8 mouse cellular contexts compared by ENCODE assay signal in genomic region chr13:23423286-23424051, GRCm38 (mm10). TPM values are rescaled to one million over a fixed set of nuclear protein-coding genes. Genes with fewer than 3 reads are reported as not detected.
DNase-seq lines count a peak whose midpoint lies in the region; ATAC-seq lines count a peak whose summit lies in the region.

Gene Abt1, minus strand, starts transcription at chr13:23423866.

- H3K36me3 ChIP-seq in intestine, embryonic 15.5 days: peaks cover 7% of the 10 kb centered on the region; the same call in 1 of the 2 replicates
- peaks cover 6% of the 10 kb centered on the region for H3K36me3 ChIP-seq in midbrain, embryonic 11.5 days (ENCODE audit: control insufficient read depth, insufficient read depth, low read length)

- H3K27me3 ChIP-seq in intestine, embryonic 15.5 days (replicated peaks): no peaks in the 10 kb centered on the region
- H3K27me3 ChIP-seq in midbrain, embryonic 11.5 days (ENCODE audit: control insufficient read depth, insufficient read depth, low read length): no peaks in the 10 kb centered on the region

- peak within 1 kb of the TSS; percentile 37 for H3K27ac ChIP-seq in intestine, embryonic 15.5 days
- 0 out of 2 replicates have a peak within 1 kb of the TSS, but pooled peaks have one; percentile 44 for H3K27ac ChIP-seq in midbrain, embryonic 11.5 days (ENCODE audit: low read depth, low read length)

- ATAC-seq in intestine, embryonic 15.5 days: peak; percentile 88
- peak; percentile 89 for ATAC-seq in midbrain, embryonic 11.5 days (ENCODE audit: low FRiP score)

- peak; percentile 90 for DNase-seq in adrenal gland, adult 8-10 months
- DNase-seq in embryo, embryonic 11 days: peak; percentile 96
- peak; percentile 88 to 90 for DNase-seq in gastrocnemius, postnatal 36 days
- DNase-seq in left cerebral cortex, postnatal 4 days: peak; percentile 97
- DNase-seq in midbrain, embryonic 11.5 days (ENCODE audit: low spot score, missing footprints): peak; percentile 99
- peak; percentile 98 for DNase-seq in right cerebral cortex, postnatal 4 days
- DNase-seq in yolk sac, embryonic 10.5 days (ENCODE audit: low spot score): peak; percentile 94

- peak within 1 kb of the TSS; percentile 82 for H3K9ac ChIP-seq in intestine, embryonic 15.5 days
- peak within 1 kb of the TSS; percentile 69 for H3K9ac ChIP-seq in midbrain, embryonic 11.5 days (ENCODE audit: low read length)

- intact Hi-C loops in gastrocnemius, postnatal 36 days (cut with DNase I): loop anchor here (2.0 to 10.0 kb wide), 3 partner anchors 173 to 1709 kb away; partner anchors contain the start of genes Hist1h2ac, Hist1h2ai, Hist1h2bc and Hist1h2bl
- intact Hi-C loops in left cerebral cortex, postnatal 4 days (cut with DNase I): no loop called here

- peak within 1 kb of the TSS; percentile 92 for H3K4me3 ChIP-seq in intestine, embryonic 15.5 days (replicated peaks)
- peak within 1 kb of the TSS; percentile 67 for H3K4me3 ChIP-seq in midbrain, embryonic 11.5 days (ENCODE audit: low read depth, low read length)

- no peaks in the 10 kb centered on the region for H3K9me3 ChIP-seq in intestine, embryonic 15.5 days
- H3K9me3 ChIP-seq in midbrain, embryonic 11.5 days (ENCODE audit: control insufficient read depth, low read length): no peaks in the 10 kb centered on the region

- WGBS in intestine, embryonic 15.5 days: under 1% methylated on average over 48 of the region's 48 CpGs
- under 1% methylated on average over 48 of the region's 48 CpGs for WGBS in midbrain, embryonic 11.5 days

- H3K4me2 ChIP-seq in intestine, embryonic 15.5 days (replicated peaks): peak within 1 kb of the TSS; percentile 74
- H3K4me2 ChIP-seq in midbrain, embryonic 11.5 days: peak within 1 kb of the TSS; percentile 92

- H3K4me1 ChIP-seq in intestine, embryonic 15.5 days (replicated peaks): peaks cover 3% of the 10 kb centered on the region; the same call in 1 of the 2 replicates
- peaks cover 11% of the 10 kb centered on the region for H3K4me1 ChIP-seq in midbrain, embryonic 11.5 days (ENCODE audit: control insufficient read depth, insufficient read depth, low read length)

RNA-seq across cellular contexts. Expression of gene Abt1, which starts in this region (rescaled TPM):
- total RNA-seq in adrenal gland, adult 8-10 months (2022): 1 to 10 TPM; 6.5 to 7.8 (median 7.1) TPM
- total RNA-seq in gastrocnemius, postnatal 36 days (2021): 1 to 10 TPM; 3.2 to 3.3 TPM
- 11.2 TPM in 2 replicates for polyA plus RNA-seq in intestine, embryonic 15.5 days (2015; fragmentation: Nextera tagmentation; extraction: Ambion mirVana)
- total RNA-seq in left cerebral cortex, postnatal 4 days (2021): 1 to 10 TPM; 5.6 to 6.1 TPM
- 14.0 and 14.9 TPM in 2 replicates for polyA plus RNA-seq in midbrain, embryonic 11.5 days (2014; fragmentation: Nextera tagmentation; extraction: Ambion mirVana)

Comparison
In these comparisons a context has a peak if more than half of its experiments do, and no peak if none do; other contexts are left out.
1. Peak in every context shown above with its lines: DNase-seq, ATAC-seq, H3K4me3 ChIP-seq and H3K27ac ChIP-seq.